Mouse (Mus musculus) cerebral cortex, adult 2 months (tissue): ENCODE results near the gene Nup153.

Experiments
- WGBS: fragments of 180-500 bp; shearing (Covaris S2); methylation state at CpG from one replicate; pipeline ENCODE4 v1.1.7; 2018; 5-methylcytosine and 5-hydroxymethylcytosine counted together

Gene Nup153

DNA sequence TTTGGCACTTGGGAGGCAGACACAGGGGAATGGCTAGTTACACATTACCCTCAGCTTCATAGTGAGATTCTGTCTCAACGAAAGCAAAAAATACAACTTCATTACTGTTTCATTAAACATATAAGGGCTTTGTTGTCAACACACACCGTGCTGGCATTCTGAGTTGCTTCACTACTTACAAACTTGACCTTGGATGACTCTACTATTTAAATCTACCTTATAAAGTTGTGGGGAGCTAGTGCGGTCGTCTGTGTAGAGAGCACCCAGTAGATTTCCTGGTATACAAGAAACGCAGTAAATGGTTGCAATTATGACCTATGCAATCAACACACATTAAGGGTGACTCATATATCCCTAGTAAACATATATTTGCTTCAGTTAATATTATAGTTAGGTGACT lies 671 bp upstream of the Nup153 start:
- 12% methylated on average over 5 of the region's 5 CpGs for WGBS

DNA sequence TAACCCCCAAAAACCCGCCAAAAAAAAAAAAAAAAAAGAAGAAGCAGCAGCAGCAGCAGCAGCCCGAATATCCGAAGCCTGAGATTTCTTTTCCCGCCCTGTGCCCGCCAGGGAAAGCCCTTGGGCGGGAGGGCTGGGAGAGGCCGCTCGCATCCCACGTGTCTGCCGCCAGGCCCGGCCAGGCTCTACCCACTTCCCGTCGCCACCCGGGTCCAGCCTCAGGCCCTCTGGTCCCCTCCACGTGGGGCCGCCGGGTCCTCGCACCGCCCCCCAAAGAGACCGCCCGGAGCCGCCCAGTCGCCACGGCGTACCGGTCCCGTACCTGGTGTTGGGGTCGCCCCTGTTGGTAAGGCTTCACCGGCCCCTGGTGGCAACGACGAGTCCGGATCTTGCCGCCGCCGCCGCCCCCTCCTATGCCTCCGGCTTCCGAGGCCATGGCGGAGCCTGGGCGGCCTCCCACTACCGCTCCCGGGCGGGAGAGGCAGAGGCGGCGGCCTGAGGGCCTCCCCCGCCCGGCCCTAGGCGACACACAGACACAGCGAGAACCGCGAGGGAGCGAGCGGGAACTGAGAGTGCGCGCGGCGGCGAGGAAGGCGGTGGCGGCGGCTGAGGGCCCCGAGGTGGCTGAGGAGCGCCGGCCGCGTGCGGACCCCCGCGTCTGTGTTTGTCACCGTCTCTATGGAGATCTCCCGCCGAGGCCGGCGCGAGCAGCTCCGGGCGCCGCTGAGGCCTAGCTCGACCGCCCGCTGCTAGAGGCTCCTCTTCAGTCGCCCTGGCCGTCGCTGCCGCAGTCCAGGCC lies 503 bp downstream of the Nup153 start:
- under 1% methylated on average over 69 of the region's 85 CpGs for WGBS

DNA sequence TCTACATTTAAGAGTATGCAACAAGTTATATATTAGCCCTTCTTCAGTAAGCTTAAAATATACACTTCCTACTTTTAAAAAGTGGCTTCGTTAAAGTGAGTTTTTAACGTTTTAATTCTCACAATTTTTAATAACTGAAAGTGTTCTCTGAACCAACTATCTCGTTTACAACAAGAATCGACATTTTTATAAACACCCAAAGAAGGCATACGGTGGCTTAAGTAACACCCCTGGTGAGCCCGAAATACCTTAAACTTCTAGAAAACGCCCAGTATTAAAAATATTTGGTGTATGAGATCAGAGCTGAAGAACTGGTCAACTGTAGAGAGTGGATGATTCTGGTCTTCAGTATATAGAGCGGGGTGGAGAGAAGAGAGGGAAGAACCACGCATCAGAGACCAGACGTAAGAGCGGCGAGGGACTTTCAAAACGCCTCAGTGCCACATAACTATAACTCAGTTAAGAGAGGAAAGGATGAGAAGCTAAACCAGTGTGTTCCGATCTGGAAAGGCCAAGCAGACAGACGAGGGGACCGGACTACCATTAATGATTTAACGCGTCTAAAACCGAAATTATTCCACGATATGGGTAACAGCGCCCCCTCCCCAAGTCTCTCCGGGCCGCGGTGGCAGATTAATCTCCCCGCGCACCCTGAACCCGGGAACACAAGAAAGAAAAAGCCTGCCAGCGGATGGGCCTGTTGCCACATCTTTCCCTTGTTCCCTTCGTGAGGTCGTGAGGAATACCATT lies 1.3 kb downstream of the Nup153 start:
- under 1% methylated on average over 30 of the region's 30 CpGs for WGBS

DNA sequence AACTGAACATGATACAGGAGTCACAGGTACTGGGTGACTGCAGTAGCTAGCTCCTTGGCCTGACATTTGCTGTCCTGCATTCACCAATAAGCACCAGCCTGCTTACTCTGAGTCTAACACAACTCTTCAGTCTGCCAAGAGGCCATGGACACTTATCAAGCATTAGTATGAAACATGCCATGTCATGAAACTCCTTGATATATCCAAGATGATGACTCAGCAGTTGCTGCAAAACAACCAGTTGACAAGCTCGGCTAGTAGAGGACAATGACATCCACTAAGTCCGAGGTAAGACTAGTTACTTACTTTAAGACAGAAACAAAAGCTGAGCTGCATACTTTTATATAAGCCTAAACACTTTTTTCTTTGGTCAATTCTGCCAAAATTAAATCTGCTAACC lies 2.5 kb downstream of the Nup153 start:
- WGBS = 14% methylated on average over 2 of the region's 2 CpGs

DNA sequence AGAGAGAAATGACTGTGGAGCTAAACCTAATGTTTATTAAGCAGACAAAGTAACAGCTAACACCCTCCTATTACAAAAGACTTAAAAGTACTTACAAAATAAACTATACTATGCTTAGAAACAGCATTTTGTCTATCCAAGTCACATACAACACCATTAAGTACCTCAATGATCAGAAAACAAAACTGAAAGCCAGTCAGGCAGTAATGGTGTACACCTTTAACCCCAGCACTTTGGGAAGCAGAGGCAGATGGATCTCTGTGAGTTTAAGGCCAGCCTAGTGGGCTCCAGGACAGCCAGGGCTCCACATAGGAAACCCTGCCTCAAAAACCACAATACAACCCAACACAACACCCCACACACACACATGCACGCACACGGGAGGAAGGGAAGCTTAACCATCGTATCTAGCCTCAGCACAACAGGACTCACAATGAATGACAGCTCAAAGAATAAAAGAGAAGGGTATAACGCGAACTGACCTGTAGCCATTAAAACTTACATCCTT lies 8.8 kb downstream of the Nup153 start:
- 80% methylated on average over 5 of the region's 5 CpGs for WGBS

DNA sequence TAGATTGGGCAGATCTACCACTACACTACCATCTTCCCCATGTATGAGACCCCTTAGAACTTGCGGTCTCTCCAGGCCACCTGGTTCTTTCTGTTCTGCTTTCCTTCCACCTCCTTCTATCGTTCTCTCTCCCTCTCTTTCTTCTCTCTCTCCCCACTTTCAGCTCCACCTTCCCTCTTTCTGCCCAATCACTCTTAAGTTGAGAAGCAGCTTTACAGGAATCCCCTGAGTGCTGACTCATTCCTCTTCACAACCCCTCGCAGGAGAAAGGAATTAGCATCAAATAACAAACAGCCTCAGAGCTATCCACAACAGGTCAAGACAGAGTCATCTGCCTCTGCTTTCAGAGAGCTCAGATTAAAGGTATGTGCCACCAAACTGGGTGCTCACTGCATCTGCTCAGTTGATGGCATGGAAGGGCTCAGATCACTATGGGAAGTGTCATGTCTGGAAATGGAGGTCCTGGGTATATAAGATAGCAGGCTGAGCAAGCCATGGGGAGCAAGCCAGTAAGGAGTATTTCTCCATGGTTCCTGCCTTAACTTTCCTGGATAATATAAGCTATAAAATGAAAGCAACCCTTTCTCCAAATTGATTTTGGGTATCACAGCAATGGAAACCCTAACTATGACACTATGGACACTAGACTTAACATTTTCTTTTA lies 11.6 kb downstream of the Nup153 start:
- WGBS = 66% methylated on average over 3 of the region's 3 CpGs

DNA sequence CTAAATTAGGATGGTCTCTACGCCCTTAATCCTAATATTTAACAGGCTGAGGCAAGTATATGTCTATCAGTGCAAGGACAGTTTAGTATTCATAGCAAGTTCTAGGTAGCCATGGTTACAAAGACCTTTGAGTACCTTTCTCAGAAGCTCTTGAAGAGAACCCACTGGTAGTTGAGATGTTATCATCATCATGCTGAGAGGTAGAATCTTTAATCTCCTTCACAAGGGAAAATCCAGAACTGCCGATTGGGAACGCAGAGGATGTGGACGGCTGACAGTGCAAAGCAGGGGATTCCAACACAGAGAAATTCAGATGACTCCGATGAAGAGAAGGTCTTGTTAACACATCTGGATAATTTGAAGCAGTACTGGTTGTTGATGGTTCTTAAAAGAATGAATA lies 14.3 kb downstream of the Nup153 start:
- WGBS = 83% methylated on average over 5 of the region's 5 CpGs

DNA sequence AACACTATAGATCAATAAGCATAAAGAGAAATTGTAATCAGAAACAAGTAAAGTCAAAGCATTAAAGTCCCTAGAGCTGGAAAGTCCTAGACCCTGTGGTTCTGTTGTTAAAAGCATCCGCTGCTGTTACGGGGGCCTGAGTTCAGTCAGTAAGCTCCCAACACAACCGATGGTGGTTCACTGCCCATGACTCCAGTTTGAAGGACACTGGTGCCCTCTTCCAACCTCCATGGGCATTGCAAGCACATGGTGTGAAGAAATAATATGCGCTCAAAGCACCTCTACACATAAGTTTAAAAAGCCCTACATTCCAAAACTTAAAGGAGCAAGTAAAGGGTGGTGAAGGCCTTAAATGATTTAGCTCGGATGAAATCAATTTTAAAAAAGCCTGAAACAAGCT lies 24.6 kb downstream of the Nup153 start:
- 83% methylated on average over 5 of the region's 5 CpGs for WGBS

DNA sequence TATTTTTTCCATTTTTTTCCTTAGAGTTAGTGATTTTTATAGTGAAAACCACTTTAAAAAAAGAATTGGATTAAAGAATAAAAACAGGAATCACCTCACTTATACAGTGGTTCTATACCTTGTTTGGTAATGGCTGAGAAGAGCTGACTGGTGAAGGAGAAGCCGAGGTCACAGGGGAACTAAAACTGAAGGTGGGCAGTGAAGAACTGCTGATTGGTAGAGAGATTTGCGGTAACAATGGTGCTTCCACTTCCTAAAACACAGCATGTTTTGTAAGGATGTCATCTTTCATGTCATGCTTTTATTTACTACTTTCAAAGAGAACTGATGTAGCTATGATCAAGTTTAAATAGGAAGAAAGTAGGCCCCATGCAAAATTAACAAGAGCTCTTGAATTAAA lies 26.3 kb downstream of the Nup153 start:
- 89% methylated on average over 2 of the region's 2 CpGs for WGBS

DNA sequence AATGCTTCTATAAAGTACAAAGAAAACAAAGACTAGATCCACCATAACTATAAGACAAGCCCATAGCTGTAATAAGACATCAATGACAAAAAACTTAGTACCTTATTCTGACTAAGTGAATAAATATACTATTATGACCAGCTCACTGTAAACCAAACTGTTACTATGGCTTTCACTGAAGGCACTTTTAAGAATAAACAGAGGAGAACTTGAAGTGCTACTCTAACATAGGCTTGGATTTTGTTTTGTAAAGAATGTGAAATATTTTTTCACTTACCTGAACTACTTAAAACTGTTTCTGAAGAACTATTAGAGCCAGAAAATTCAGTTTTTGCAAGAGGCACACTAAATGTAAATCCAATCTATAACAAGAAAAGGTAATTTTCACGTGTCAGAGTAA lies 28.4 kb downstream of the Nup153 start:
- whole genome bisulfite sequencing = 92% methylated on average over 1 of the region's 1 CpGs

DNA sequence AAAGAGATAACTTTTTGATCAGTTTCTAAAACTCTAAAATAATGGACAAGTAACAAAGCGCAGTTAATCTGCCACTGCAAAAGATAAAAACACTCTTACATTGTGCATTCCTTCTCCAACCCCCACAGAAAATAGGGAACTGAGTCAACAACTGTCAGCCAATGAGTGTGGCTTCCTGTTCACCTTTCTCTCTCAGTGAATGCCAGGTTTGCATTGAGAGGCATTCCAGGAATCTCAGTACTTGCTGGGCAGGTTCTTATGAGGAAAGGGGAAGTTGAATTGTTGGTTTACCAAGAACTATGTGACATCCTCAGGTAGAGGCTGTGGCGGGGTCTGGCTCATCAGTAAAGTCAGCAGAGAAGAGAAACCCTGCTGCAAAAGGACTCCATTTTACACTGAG lies 31.0 kb downstream of the Nup153 start:
- WGBS = 89% methylated on average over 2 of the region's 2 CpGs

DNA sequence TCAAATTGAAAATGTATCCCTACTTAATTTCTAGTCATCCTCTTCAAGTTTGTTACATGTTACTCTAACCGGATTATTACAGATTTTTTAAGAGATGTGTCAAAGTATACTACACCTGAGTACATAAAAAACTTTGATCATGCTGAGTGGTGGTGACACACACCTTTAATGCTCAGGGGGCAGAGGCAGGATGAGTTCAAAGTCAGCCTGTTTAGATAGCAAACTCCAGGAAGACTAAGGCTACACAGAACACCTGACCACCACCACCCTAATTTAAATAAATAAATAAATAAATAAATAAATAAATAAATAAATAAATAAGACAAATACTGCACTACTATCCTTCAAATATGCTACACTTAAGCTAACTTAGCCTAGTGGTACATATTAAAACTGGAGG lies 31.8 kb downstream of the Nup153 start:
- WGBS = 86% methylated on average over 1 of the region's 1 CpGs

DNA sequence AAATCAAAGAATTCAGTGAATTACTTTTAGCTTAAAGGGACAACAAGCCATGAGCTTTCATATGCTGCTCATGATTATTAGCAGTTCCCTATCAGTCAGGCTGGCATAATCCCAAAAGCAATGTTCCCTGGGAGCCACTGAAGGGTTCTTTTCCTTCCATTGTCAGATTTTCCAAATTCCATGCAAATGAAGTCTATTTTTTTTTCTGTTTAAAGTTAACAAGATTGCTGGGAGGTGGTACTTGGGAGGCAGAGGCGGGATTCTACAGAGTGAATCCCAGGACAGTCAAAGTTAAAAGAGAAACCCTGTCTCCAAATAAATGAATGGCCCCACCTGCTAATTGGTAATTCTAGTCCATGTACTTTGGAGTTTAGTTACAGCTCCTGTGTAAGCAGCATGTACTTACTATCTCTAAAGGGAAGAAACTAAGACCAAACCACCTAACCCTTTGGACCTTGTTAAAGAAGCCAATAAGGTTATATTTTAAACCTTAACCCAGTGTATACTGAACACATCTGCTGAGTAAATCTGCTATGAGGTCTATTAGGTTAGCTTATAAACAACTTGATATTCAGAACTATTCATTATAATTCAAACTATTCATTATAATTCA lies 32.3 kb downstream of the Nup153 start:
- WGBS = 53% methylated on average over 1 of the region's 1 CpGs

DNA sequence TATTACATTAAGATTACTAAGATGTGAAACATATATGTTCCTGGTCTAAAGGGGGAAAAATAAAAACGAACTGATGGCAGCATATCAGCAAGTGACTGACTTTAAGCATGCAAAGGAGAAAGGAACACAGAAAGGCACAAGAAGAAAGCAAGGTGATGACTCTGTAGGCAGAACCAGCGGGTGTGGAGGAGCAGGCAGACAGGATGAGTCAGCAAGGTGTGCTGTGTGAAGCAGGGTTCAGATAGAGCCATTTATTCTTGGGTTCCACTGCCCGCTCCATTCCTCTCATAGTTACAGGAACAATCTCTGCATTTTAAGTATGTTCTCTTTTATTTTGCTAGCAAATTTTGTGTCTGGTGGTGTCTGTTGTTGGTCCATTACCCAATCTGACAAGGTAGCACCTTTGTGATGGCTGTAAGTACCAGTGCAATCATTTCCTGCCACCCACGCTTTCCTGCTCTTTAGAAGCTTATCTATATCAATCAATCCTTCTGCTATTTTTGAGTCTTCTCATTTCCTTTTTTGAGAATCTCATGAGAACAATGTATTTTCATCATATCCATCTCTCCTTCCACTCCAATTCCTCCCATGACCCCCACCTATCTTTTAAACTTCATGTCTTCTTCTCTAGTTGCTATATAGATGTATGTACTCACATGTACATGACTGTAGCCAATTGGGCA lies 37.0 kb downstream of the Nup153 start:
- WGBS = 77% methylated on average over 4 of the region's 4 CpGs

DNA sequence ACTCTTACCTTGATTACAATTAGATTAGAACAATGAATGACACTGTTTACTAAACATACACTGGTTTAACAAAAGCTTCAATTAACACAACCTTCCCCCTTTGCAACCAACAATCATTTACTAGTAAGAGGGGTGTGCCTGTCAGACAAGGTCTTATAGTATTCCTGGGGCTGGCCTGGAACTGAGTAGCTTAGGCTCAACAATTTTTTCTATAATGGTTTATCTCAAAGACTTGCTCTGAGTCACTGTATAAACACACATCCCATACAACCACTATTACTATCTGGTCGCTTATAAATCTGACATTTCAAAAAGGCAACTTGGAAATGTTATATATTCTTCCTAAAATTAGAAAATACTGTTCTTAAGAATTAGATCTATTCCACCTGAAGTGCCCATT lies 44.4 kb downstream of the Nup153 start:
- 80% methylated on average over 1 of the region's 1 CpGs for WGBS

DNA sequence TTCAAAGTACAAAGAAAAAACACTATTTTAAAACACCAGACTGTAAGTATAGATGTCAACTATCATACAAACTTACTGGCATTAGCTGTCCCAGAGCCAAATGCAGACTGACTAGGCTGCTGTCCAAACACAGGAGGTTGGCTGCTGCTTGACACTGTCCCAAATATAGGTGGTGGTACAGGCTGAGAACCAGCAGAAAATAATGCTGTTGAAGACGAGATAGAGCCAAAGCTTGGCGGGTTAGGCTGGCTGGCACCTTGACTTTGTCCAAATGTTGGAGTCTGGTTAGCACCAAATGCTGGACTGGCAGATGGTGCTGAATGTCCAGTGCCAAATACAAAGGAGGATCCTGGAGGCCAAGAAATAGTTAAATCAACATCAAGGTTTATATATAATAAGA lies 44.8 kb downstream of the Nup153 start:
- WGBS = 50% methylated on average over 2 of the region's 2 CpGs

DNA sequence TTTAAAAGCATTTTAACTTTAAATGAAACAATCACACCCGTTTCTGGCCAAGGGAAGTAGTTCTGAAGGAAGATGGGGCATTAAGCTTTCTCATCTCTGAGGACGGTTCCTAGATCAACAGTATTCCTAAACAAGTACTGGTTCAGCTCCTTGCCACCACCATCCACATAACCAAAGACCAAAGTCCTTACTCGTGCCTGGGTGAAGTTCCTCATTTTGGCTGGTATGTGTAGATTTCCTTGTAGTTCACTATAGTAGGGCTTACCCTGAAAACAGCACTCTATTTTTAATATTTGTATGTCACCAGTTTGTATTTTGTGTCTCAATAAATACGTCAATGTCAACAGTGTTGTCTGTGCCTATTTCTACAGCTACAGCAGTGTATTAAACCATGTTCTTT lies 50.0 kb downstream of the Nup153 start:
- WGBS = 71% methylated on average over 4 of the region's 4 CpGs

DNA sequence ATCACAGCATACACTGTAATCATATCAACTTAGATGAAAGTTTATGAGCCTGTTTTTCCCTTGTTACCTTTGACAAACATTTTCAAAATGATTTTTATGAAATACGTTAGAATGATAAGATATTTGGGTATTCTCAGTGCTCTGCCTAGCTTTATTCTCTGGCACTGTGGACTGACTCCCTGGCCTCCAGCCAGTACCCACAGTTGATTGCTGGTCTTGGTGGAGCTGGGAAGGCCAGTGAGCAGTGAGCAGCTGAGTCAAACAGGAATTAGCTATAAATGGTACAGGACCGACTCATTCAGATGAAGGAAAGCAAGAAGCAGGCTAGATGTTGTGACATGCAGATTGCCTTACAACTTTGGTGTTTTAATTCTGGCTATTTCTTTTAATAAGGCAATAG lies 53.1 kb downstream of the Nup153 start:
- 32% methylated on average over 2 of the region's 2 CpGs for WGBS

DNA sequence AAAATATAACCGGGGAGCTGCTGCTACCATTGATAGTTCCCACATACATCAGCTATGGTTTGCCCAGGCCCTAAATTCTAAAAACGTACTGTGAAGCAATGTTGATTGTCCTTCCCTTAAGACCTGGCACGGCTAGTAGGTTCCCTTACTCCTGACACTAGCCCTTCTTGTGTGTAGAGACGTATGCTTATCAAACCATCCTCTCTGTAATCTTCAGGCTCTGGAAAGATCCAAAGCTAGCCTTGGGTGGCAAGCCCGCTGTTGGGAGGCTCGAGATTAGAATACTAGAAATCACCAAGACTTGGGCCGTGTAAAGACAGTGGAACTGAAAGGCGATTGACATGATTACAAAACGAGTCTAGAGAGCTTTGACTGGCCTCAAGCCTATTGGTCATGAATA lies 57.2 kb downstream of the Nup153 start:
- WGBS = 42% methylated on average over 9 of the region's 9 CpGs

DNA sequence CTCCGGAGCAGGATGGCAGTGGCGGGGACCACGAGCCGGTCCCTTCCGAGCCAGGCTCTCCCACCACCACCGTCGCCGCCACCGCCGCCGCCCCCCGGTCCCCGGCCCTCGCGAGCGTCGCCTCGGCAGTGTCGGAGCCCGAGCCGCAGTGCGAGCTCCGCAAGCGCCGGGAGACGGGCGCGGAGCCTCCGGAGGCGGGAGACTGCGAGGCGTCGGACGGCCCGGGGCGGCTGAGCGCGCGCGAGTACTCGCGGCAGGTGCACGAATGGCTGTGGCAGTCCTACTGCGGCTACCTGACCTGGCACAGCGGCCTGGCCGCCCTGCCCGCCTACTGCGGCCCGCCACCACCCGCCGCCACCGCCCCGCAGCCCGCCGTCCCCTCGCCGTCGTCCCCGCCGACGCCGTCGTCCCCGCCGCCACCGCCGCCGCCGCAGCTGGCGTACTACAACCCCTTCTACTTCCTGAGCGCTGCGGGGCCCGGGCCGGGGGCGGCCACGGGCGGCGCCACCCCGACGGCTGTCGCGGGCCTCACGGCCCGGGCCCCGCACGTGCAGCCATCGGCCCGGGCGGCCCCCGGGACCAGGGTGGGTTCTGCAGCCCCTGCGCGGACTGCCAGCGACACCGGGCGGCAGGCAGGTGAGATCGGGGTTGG lies 58.0 kb downstream of the Nup153 start:
- 1% methylated on average over 85 of the region's 96 CpGs for WGBS

DNA sequence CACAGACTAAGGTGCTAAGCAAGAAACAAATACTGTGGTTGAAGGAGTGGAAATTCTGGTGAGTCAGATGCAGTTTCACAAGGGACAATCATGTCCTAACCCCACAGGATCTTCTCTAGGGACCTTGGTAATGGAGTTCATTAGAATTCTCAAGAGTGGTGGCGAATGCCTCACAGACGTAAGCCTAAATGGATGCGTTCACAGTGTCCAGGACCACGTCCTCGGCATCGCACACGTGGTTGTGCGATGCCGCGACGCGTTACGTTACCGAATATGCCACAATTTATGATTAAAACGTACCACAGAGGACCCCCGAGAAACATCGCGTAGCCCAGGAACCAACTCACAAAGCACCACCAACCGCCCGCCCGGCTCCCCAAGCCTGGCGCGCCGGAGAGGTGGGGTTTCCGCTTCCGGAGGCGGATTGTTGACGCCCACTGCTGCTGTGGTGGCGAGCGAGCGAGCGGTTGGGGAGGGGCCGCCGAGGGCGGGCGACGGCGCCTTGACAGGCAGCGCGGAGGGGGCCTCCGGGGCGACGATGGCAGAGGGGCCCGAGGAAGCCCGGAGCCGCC lies 58.6 kb downstream of the Nup153 start, which contains the start of gene Fam8a1:
Gene Fam8a1, plus strand, starts transcription at position 475 of the 572 bp plus-strand sequence.
- WGBS = under 1% methylated on average over 46 of the region's 46 CpGs
